Mouse (Mus musculus) neural tube, embryonic 13.5 days (tissue): ENCODE data around the gene Spaca4. TPM values are rescaled to one million over a fixed set of nuclear protein-coding genes. Genes with fewer than 3 reads are reported as not detected.

Experiments used
- ATAC-seq: fragments of 200-750 bp; cut with Nextera tagmentation; 2 replicates; pipeline ENCODE4 v1.8.0; 2017; ENCODE audit warnings: low read depth, mild to moderate bottlenecking, moderate TSS enrichment, moderate library complexity
- H3K27ac ChIP-seq: fragments of 300-500 bp; sonication (generic); replicated peaks from 2 replicates; pipeline ENCODE4 v1.5.1; 2015; ENCODE audit warnings: moderate library complexity, mild to moderate bottlenecking, inconsistent platforms
- H3K27me3 ChIP-seq: fragments of 300-500 bp; sonication (generic); 2 replicates; pipeline ENCODE4 v1.6.1; 2015; ENCODE audit warnings: mild to moderate bottlenecking, inconsistent platforms
- H3K36me3 ChIP-seq: fragments of 300-500 bp; sonication (generic); 2 replicates; pipeline ENCODE4 v1.6.1; 2015; ENCODE audit warnings: mild to moderate bottlenecking, inconsistent platforms
- H3K4me1 ChIP-seq: fragments of 300-500 bp; sonication (generic); replicated peaks from 2 replicates; pipeline ENCODE4 v1.6.1; 2015; ENCODE audit warnings: inconsistent platforms
- H3K4me2 ChIP-seq: fragments of 300-500 bp; sonication (generic); 2 replicates; pipeline ENCODE4 v1.6.1; 2015; ENCODE audit warnings: inconsistent platforms, mild to moderate bottlenecking, moderate library complexity
- H3K4me3 ChIP-seq: fragments of 300-500 bp; sonication (generic); 2 replicates; pipeline ENCODE4 v1.5.1; 2015; ENCODE audit warnings: mild to moderate bottlenecking, inconsistent platforms
- H3K9ac ChIP-seq: fragments of 300-500 bp; sonication (generic); 2 replicates; pipeline ENCODE4 v1.6.1; 2015; ENCODE audit warnings: moderate library complexity, mild to moderate bottlenecking, inconsistent platforms
- H3K9me3 ChIP-seq: fragments of 300-500 bp; sonication (generic); 2 replicates; pipeline ENCODE4 v1.6.1; 2016; ENCODE audit warnings: inconsistent platforms
- WGBS: fragments of 180-500 bp; shearing (Covaris S2); methylation state at CpG from one replicate; pipeline ENCODE4 v1.1.7; 2015; 5-methylcytosine and 5-hydroxymethylcytosine counted together
- polyA plus RNA-seq: library from polyadenylated mRNA; unstranded; fragments of >200 nt; fragmentation: Nextera tagmentation; extraction: Ambion mirVana; gene quantifications from 2 replicates; pipeline ENCODE4 v1.2.1, GENCODE M21; 2015

Spaca4 gene
- polyA plus RNA-seq, 1 experiment from 2014 or later: not detected

DNA sequence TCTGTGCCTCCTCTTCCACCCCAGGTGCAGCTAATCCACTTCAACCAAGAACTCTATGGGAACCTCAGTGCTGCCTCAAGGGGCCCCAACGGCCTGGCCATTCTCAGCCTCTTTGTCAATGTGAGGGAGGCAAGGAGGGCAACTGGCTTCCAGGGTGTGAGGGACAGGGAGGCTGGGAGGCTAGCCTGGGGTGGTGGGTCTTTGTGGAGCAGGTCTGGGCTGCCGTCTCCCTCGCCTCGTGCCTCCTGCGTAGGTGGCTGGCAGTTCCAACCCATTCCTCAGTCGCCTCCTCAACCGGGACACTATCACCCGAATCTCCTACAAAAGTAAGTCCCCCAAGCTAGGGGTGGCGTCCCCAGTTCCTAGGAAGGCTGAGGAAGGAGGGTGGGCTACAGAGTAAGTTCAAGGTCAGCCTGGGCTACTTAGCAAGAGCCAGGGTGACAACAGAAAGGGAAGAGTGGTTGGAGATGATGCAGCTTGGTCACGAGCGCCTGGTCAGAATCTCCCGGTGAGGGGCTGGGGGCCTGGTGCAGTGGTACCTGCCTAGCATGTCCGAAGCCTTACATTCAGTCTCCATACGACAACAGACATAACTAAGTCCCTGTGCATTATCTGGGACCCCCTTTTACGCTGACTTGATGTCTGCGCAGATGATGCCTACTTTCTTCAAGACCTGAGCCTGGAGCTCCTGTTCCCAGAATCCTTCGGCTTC, 22.6 kb downstream of the Spaca4 start:
- no peak for ATAC-seq
- H3K4me2 ChIP-seq: peak overlapping the region; percentile 99
- H3K4me1 ChIP-seq: peaks cover 86% of the 10 kb centered on the region
- H3K9ac ChIP-seq: peak overlapping the region; percentile 75
- H3K27me3 ChIP-seq: peaks cover 24% of the 10 kb centered on the region
- peak overlapping the region; percentile 60; the same call in 1 of the 2 replicates for H3K4me3 ChIP-seq
- H3K27ac ChIP-seq: peak overlapping the region; percentile 92
- no peaks in the 10 kb centered on the region for H3K36me3 ChIP-seq
- 92% methylated on average over 17 of the region's 17 CpGs for WGBS
- H3K9me3 ChIP-seq: no peaks in the 10 kb centered on the region

DNA sequence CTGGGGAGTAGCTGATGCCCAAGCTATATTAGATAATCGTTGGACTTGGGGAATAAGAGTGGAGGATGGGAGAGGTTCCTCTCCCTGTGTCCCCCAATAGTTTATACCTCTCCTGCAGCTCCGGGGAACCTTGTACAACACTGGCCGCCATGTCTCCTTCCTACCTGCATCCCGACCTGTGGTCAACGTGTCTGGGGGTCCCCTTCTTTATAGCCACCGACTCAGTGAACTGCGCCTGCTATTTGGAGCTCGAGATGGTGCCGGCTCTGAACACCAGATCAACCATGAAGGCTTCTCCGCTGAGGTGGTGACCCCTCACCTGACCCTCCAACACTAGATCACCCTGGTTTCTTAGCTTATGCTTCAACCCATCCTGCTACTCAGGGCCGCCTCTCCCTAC, 23.3 kb downstream of the Spaca4 start:
- H3K4me3 ChIP-seq: no peak overlapping the region
- 87% methylated on average over 11 of the region's 11 CpGs for WGBS
- peaks cover 27% of the 10 kb centered on the region for H3K27me3 ChIP-seq
- no peaks in the 10 kb centered on the region for H3K9me3 ChIP-seq
- peaks cover 80% of the 10 kb centered on the region for H3K4me1 ChIP-seq
- H3K27ac ChIP-seq: no peak overlapping the region
- 0 out of 2 replicates have a peak overlapping the region, but pooled peaks have one; percentile 99 for H3K4me2 ChIP-seq
- no peaks in the 10 kb centered on the region for H3K36me3 ChIP-seq
- ATAC-seq: no peak
- H3K9ac ChIP-seq: no peak overlapping the region

DNA sequence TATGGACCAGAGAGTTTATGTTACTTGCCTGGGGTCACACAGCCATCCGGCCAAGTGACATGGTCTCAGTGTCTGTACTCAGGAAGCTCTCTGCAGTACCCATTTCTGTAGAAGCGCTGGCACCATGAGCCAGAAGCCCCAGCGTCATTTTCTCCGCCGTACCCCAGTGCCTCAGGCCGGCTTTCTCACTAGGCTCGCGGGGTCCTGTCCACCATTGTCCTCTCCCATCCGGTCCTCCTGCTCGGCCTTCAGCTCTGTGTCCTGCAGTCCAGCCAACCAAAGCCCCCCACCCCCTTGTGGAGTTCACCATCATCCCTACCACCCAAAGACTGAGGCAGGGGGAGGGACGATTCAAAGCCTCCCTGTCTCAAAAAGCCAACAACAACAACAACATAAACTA, 24.0 kb downstream of the Spaca4 start:
- WGBS: 79% methylated on average over 11 of the region's 11 CpGs
- H3K27ac ChIP-seq: no peak overlapping the region
- H3K4me3 ChIP-seq: peak overlapping the region; percentile 52
- ATAC-seq: no peak
- peak overlapping the region; percentile 67; the same call in 1 of the 2 replicates for H3K9ac ChIP-seq
- peaks cover 73% of the 10 kb centered on the region for H3K4me1 ChIP-seq
- H3K36me3 ChIP-seq: no peaks in the 10 kb centered on the region
- H3K9me3 ChIP-seq: no peaks in the 10 kb centered on the region
- peak overlapping the region; percentile 88 for H3K4me2 ChIP-seq
- H3K27me3 ChIP-seq: peaks cover 27% of the 10 kb centered on the region

DNA sequence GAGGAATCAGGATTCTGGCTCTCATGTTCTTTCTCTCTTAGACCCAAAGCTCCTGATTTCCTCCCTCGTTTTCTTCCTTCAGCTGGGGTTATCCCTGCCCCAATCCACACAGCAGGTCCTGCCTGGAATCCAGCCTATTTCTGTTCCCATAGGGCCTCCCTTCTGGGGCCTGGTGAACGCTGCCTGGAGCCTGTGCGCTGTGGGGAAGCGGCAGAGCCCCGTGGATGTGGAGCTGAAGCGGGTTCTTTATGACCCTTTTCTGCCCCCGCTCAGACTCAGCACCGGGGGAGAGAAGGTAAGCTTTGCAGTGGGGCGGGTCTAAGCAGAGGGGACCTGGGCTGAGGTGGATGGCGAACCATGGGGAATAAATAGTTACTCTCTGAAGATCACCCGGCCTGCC, 24.5 kb downstream of the Spaca4 start:
- Histone ChIP-seq H3K36me3 (no peaks in the 10 kb centered on the region), H3K9ac (peak overlapping the region; percentile 67), H3K4me1 (peaks cover 67% of the 10 kb centered on the region), H3K9me3 (no peaks in the 10 kb centered on the region), H3K27me3 (peaks cover 27% of the 10 kb centered on the region), H3K4me2 (peak overlapping the region; percentile 88), H3K27ac (peak overlapping the region; percentile 76), H3K4me3 (peak overlapping the region; percentile 52)
- ATAC-seq: no peak
- WGBS: 21% methylated on average over 11 of the region's 11 CpGs

DNA sequence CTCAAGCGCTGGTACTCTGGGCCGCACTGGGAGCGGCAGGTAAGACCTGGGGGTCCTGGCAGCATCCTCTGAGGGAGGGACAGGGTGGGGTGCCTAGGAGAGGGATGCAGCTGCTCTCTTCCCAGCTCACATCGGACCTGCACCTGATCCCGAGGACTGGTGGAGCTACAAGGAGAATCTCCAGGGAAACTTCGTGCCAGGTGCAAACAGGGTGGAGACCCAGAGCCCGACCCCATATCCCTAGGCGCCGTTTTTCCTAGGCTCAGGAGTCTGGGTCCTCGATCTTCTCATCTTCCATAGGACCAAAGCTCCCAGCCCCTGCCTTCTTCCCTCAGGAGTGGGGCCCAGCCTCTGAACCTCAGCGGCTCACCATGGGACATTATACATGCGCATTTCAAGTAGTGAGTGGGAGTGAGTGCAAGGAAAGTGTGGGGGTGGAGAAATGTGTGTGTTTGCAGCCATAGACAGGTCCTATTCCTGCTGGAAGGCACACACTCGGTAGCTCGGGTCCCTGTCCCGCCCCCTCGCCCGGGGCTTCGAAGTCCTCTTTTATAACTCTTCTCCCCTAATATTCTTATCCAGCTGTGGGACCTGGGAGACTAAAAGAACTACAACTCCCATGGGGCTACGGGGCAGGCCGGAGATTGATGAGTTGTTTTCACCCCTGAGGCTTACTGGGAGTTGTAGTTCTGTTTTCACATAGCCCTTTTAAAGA, 25.2 kb downstream of the Spaca4 start:
- peak overlapping the region; percentile 52 for H3K4me3 ChIP-seq
- no peaks in the 10 kb centered on the region for H3K36me3 ChIP-seq
- peak; percentile 7; the same call in 1 of the 2 replicates for ATAC-seq
- H3K27ac ChIP-seq: peak overlapping the region; percentile 80
- H3K27me3 ChIP-seq: peaks cover 27% of the 10 kb centered on the region
- WGBS: 1% methylated on average over 20 of the region's 20 CpGs
- no peaks in the 10 kb centered on the region for H3K9me3 ChIP-seq
- H3K4me2 ChIP-seq: peak overlapping the region; percentile 88
- H3K4me1 ChIP-seq: peaks cover 61% of the 10 kb centered on the region
- peak overlapping the region; percentile 81 for H3K9ac ChIP-seq

DNA sequence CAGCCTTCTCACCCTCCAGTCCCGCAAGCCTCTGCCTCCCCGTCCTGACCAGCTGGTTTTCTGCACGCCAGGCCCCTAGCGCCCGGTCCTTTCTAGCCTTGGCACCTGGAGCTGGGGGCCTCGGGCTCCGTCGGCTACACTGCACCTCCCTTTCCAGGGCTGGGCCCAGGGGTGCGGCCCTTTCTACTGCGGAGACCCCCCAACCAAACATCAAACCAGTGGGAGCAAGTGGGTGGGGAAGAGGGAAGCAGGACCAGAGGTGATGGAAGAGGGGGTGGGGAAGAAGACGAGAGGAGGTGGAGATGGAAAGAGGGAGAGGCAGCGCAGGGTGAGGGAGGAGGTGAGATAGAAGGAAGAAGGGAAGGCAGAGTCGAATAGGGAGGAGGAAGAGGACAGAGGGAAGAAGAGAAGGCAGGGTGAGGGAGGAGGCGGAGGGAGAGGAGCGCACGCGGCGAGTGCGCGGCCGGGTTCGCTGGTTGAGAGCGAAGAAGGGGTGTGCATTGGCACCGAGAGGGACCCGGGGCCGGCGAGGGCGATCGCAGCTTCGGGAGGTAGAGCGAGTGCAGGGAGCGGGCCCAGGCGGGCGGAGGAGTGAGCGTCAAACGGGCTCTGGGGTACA, 26.0 kb downstream of the Spaca4 start, which contains the start of gene Car11:
Gene Car11, plus strand, starts transcription at position 321 of the 619 bp plus-strand sequence.
- 1% methylated on average over 33 of the region's 36 CpGs for WGBS
- H3K27me3 ChIP-seq: peaks cover 27% of the 10 kb centered on the region
- peak within 1 kb of the TSS; percentile 80 for H3K27ac ChIP-seq
- no peaks in the 10 kb centered on the region for H3K36me3 ChIP-seq
- H3K9ac ChIP-seq: peak within 1 kb of the TSS; percentile 81
- peaks cover 57% of the 10 kb centered on the region for H3K4me1 ChIP-seq
- no peaks in the 10 kb centered on the region for H3K9me3 ChIP-seq
- peak within 1 kb of the TSS; percentile 88 for H3K4me2 ChIP-seq
- peak within 1 kb of the TSS; percentile 52 for H3K4me3 ChIP-seq
- peak; percentile 1; the same call in 1 of the 2 replicates for ATAC-seq

DNA sequence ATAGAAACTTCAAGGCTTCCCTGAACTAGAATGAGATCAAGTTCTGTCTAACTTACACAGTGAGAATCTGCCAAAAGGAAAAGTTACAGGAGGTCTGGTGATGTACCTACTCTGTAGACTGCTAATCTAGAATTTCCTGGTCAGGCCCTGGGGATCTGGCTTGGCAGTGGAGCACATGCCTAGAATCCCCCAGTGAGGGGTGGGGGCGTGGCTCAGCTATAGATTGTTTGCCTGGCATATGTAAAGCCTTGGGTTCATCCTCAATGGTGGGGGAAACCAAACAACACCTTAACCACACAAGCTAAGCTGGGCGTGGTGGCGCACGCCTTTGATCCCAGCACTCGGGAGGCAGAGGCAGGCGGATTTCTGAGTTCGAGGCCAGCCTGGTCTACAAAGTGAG, 27.7 kb downstream of the Spaca4 start:
- Histone ChIP-seq H3K27me3 (peaks cover 27% of the 10 kb centered on the region), H3K36me3 (no peaks in the 10 kb centered on the region)
- WGBS: 89% methylated on average over 7 of the region's 7 CpGs

DNA sequence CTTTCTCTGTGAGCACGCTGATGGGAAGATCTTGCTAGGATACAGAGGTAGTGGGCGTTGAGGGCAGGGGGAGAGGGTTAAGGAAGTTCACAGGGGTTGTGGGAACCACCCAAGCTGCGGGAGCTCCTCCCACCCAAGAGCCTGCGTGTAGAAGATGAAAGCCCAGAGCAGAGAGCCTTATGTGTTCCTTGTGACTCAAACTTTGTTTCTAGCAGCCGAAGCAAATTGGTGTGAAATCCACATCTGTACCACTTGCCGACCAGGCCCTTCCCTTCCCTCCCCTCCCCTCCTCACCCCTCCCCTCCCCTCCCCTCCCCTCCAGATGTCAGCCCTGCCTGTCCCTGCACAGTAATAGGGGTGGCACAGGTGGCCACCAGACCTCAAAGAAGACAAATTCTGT, 30.5 kb downstream of the Spaca4 start:
- no peak overlapping the region for H3K4me2 ChIP-seq
- peaks cover 22% of the 10 kb centered on the region for H3K27me3 ChIP-seq
- no peaks in the 10 kb centered on the region for H3K9me3 ChIP-seq
- no peak overlapping the region for H3K27ac ChIP-seq
- no peaks in the 10 kb centered on the region for H3K36me3 ChIP-seq
- H3K4me3 ChIP-seq: no peak overlapping the region
- H3K4me1 ChIP-seq: peaks cover 18% of the 10 kb centered on the region
- H3K9ac ChIP-seq: no peak overlapping the region
- ATAC-seq: no peak
- 4% methylated on average over 6 of the region's 6 CpGs for WGBS

More for the DNA sequence above, 27.7 kb downstream of the Spaca4 start:
- Histone ChIP-seq H3K27ac (no peak overlapping the region), H3K4me3 (no peak overlapping the region), H3K4me2 (no peak overlapping the region), H3K4me1 (peaks cover 42% of the 10 kb centered on the region), H3K9me3 (no peaks in the 10 kb centered on the region), H3K9ac (no peak overlapping the region)
- no peak for ATAC-seq

DNA sequence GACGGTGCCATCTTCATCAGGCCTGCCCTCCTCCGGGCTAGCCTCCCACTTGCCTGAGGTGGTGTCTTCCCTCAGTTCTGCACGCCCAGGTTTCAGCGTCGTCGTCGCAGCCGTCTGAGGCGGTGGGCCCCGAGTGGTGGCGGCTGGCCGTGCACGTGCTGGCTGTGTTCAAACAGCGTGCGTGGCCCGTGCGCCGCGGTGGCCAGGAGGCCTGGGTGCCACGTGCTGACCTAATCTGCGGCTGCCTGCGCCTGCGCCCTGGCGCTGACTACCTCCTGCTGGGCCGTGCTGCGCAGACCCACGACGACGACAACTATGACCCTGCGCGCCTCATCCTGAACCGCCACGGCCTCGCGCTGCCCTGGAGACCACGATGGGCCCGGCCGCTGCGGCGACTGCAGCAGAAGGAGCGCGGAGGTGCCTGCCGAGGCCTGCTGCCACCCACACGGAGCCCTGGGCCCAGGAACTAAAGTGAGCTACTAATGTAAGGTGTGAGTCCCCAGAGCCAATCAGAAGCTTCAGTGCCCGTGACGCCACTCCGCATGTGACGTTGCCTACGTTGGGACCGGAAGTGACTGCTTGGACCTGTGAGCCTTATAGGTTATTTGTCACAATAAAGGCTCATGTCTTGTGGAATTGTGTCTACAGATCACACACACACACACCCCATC, 31.6 kb downstream of the Spaca4 start, which contains the start of gene Sec1:
Gene Sec1, minus strand, starts transcription at position 482 of the 671 bp plus-strand sequence.
- no peak within 1 kb of the TSS for H3K9ac ChIP-seq
- H3K27ac ChIP-seq: no peak within 1 kb of the TSS
- WGBS: 87% methylated on average over 50 of the region's 50 CpGs
- H3K9me3 ChIP-seq: no peaks in the 10 kb centered on the region
- no peak within 1 kb of the TSS for H3K4me3 ChIP-seq
- peaks cover 12% of the 10 kb centered on the region for H3K27me3 ChIP-seq
- no peak for ATAC-seq
- H3K36me3 ChIP-seq: no peaks in the 10 kb centered on the region
- H3K4me2 ChIP-seq: no peak within 1 kb of the TSS
- peaks cover 8% of the 10 kb centered on the region; the same call in 1 of the 2 replicates for H3K4me1 ChIP-seq

DNA sequence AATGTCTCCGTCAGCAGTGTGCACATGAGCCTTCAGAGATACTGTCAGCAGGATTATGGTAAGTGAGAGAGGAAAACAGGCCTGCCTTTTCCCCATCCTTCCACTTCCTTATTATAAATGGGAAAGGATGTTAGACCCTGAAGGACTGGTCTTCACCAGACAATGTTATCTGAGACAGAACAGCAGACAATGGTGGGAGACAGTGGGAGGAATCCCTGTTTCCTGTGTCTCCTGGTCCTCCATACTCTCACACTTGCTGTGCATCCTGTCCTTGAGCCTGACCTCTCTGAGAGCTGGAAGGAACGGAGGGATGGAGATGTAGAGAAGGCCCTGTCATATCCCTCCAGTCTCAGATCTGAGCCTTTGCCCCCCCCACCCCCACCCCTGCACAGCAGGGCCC, 33.2 kb downstream of the Spaca4 start:
- H3K4me1 ChIP-seq: no peaks in the 10 kb centered on the region; the same call in 1 of the 2 replicates
- no peaks in the 10 kb centered on the region for H3K36me3 ChIP-seq
- no peak for ATAC-seq
- H3K27me3 ChIP-seq: no peaks in the 10 kb centered on the region; the same call in 1 of the 2 replicates
- 88% methylated on average over 2 of the region's 2 CpGs for WGBS
- no peak overlapping the region for H3K4me2 ChIP-seq
- H3K27ac ChIP-seq: no peak overlapping the region
- H3K9me3 ChIP-seq: no peaks in the 10 kb centered on the region
- no peak overlapping the region for H3K9ac ChIP-seq
- H3K4me3 ChIP-seq: no peak overlapping the region

DNA sequence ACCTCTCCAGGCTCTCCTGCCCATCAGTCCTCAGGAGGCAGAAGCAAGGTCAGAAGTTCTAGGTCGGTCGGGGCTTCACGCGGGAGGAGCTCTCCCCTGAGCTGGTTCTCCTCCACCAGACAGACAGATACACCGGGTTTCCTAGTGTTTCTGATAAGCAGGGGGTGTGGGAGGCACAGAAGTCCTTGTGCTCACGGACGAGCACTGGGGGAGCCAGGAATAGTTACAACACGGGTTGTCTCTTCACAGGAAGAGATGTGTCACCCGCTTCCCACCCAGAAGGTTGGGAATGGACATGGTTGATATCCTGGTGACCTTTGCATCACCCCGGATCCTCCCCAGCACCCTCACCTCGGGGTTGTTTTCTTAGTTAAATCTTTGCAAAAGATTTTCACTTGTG, 35.8 kb downstream of the Spaca4 start:
- H3K4me3 ChIP-seq: no peak overlapping the region
- no peaks in the 10 kb centered on the region for H3K9me3 ChIP-seq
- no peak for ATAC-seq
- H3K27ac ChIP-seq: no peak overlapping the region
- no peak overlapping the region for H3K9ac ChIP-seq
- peaks cover 20% of the 10 kb centered on the region for H3K4me1 ChIP-seq
- WGBS: 76% methylated on average over 11 of the region's 11 CpGs
- no peaks in the 10 kb centered on the region; the same call in 1 of the 2 replicates for H3K27me3 ChIP-seq
- no peak overlapping the region for H3K4me2 ChIP-seq
- H3K36me3 ChIP-seq: no peaks in the 10 kb centered on the region
